Mouse (Mus musculus) limb, embryonic 14.5 days (tissue): Measurements from ENCODE around the gene Olfr765. TPM values are rescaled to one million over a fixed set of nuclear protein-coding genes. Genes with fewer than 3 reads are reported as not detected.

Experiments used
- ATAC-seq: fragments of 200-750 bp; cut with Nextera tagmentation; 2 replicates; pipeline ENCODE4 v1.8.0; 2017; ENCODE audit warnings: low read depth, moderate number of reproducible peaks, moderate TSS enrichment; ENCODE audit not compliant: low FRiP score
- DNase-seq: peaks from one replicate; pipeline ENCODE4 v3.0.0-alpha.2; 2015; ENCODE audit warnings: low spot score
- H3K27ac ChIP-seq: fragments of 300-500 bp; sonication (generic); replicated peaks from 2 replicates; pipeline ENCODE4 v1.5.1; 2014; ENCODE audit warnings: low read depth, mild to moderate bottlenecking, low read length, moderate library complexity, mixed read lengths
- H3K27me3 ChIP-seq: fragments of 300-500 bp; sonication (generic); 2 replicates; pipeline ENCODE4 v1.6.1; 2014; ENCODE audit warnings: low read length, mixed read lengths; ENCODE audit not compliant: control insufficient read depth, insufficient read depth
- H3K36me3 ChIP-seq: fragments of 300-500 bp; sonication (generic); 2 replicates; pipeline ENCODE4 v1.6.1; 2014; ENCODE audit warnings: mild to moderate bottlenecking, low read length, moderate library complexity, mixed read lengths; ENCODE audit not compliant: control insufficient read depth, insufficient read depth
- H3K4me1 ChIP-seq: fragments of 300-500 bp; sonication (generic); 2 replicates; pipeline ENCODE4 v1.6.1; 2014; ENCODE audit warnings: antibody characterized with exemption, low read length, mixed read lengths; ENCODE audit not compliant: control insufficient read depth, insufficient read depth
- H3K4me2 ChIP-seq: fragments of 300-500 bp; sonication (generic); replicated peaks from 2 replicates; pipeline ENCODE4 v1.6.1; 2014; ENCODE audit warnings: low read depth, mild to moderate bottlenecking, low read length, moderate library complexity; ENCODE audit not compliant: severe bottlenecking
- H3K4me3 ChIP-seq: fragments of 300-500 bp; sonication (generic); replicated peaks from 2 replicates; pipeline ENCODE4 v1.5.1; 2014; ENCODE audit warnings: low read length
- H3K9ac ChIP-seq: fragments of 300-500 bp; sonication (generic); 2 replicates; pipeline ENCODE4 v1.6.1; 2014; ENCODE audit warnings: mild to moderate bottlenecking, low read depth, low read length, moderate library complexity; ENCODE audit not compliant: severe bottlenecking
- H3K9me3 ChIP-seq: fragments of 300-500 bp; sonication (generic); 2 replicates; pipeline ENCODE4 v1.6.1; 2016; ENCODE audit warnings: low read length; ENCODE audit not compliant: control insufficient read depth
- POLR2A ChIP-seq: fragments of 200-500 bp; IDR thresholded peaks from 2 replicates; pipeline ENCODE4 v1.8.0; 2012; ENCODE audit warnings: inconsistent platforms, mild to moderate bottlenecking, moderate library complexity, borderline replicate concordance; ENCODE audit not compliant: insufficient read depth, insufficient read length; ENCODE audit errors: extremely low read depth
- WGBS: fragments of 180-500 bp; shearing (Covaris S2); extraction: QIAGEN DNeasy Blood & Tissue Kit; methylation state at CpG from one replicate; pipeline ENCODE4 v1.1.7; 2014; 5-methylcytosine and 5-hydroxymethylcytosine counted together
- polyA plus RNA-seq, 2 experiments: library from polyadenylated mRNA; depleted of rRNA in 1 of 2; stranded (reverse) in 1 of 2; unstranded in 1 of 2; fragments of >200 nt; fragmentation: Nextera tagmentation in 1 of 2; extraction: Ambion mirVana in 1 of 2; gene quantifications; 2 replicates each; pipeline versions ENCODE4 v1.2.1 to v1.2.3; 2012 to 2014

Olfr765 gene
- polyA plus RNA-seq, 2 experiments = not detected

DNA sequence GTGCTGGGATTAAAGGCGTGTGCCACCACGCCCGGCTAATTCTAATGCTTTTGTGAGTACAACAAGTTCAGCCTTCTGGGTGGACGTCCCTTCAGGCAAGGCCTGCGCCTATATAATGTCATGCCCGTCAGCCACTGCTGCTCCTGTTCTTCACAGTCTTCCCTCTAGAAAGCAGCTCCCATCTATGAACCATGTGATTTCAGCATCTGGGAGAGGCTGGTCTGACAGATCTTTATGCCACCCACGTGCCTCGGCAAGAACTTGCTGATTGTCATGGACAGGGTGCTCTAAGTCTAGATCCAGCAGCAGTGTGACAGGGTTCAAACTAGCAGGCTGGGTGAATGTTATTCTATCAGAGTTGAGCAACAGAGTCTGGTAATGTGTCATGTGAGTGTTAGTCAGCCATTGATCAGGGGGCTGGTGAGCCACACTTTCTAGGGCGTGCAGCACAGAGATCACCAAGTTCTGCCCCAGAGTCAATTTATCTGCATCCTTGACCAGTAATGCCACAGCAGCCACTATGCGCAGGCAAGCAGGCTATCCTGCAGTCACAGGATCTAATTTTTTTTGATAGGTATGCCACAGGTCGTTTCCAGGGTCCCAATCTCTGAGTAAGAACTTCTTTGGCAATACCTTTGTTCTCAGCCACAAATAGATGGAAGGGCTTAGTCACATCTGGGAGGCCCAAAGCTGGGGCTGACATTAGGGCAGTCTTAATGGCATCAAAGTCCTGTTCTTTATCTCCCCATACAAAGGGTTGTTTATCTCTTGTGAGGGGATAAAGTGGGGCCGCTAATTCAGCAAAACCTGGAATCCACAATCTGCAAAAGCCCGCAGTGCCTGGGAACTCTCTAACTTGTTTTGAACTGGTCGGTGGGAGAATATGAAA lies 45.5 kb downstream of the Olfr765 start:
- no peaks in the 10 kb centered on the region for H3K27me3 ChIP-seq
- no peak for ATAC-seq
- no peak overlapping the region for H3K9ac ChIP-seq
- no peaks in the 10 kb centered on the region for H3K36me3 ChIP-seq
- H3K4me3 ChIP-seq = no peak overlapping the region
- no peak overlapping the region for H3K27ac ChIP-seq
- DNase-seq = no peak
- H3K9me3 ChIP-seq = no peaks in the 10 kb centered on the region
- TF ChIP-seq POLR2A = no peak
- H3K4me1 ChIP-seq = no peaks in the 10 kb centered on the region
- H3K4me2 ChIP-seq = no peak overlapping the region
- WGBS = 76% methylated on average over 14 of the region's 14 CpGs

DNA sequence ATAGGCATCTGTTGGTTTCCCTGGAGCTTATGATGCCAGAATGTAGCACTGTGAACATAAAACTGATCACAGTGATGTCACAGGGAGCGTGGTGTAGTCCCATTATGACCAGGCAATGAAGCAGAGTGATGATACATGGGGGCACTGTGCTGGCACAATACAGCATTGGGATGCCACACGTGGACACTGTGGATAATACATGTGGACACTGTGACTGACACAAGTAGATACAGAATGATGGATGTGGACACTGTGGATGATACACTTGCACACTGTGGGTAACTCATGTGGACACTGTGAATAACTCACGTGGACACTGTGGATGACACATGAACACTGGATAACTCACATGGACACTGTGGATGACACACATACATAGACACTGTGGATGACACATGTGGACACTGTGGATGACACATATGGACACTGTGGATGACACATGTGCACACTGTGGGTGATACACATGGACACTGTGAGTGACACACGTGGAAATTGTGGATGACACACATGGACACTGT lies 53.2 kb downstream of the Olfr765 start:
- H3K9ac ChIP-seq = no peak overlapping the region
- DNase-seq = no peak
- H3K27ac ChIP-seq = no peak overlapping the region
- no peaks in the 10 kb centered on the region for H3K27me3 ChIP-seq
- 82% methylated on average over 4 of the region's 4 CpGs for WGBS
- no peaks in the 10 kb centered on the region for H3K9me3 ChIP-seq
- TF ChIP-seq POLR2A = no peak
- no peak overlapping the region for H3K4me3 ChIP-seq
- no peak overlapping the region for H3K4me2 ChIP-seq
- no peak for ATAC-seq
- H3K4me1 ChIP-seq = no peaks in the 10 kb centered on the region
- no peaks in the 10 kb centered on the region for H3K36me3 ChIP-seq

GRCm38 (mm10) chr10:128995796-128996195 lies 54.0 kb downstream of the Olfr765 start:
- Histone ChIP-seq H3K4me3 (no peak overlapping the region), H3K27me3 (no peaks in the 10 kb centered on the region), H3K27ac (no peak overlapping the region), H3K9me3 (no peaks in the 10 kb centered on the region), H3K36me3 (no peaks in the 10 kb centered on the region), H3K9ac (no peak overlapping the region), H3K4me2 (no peak overlapping the region), H3K4me1 (no peaks in the 10 kb centered on the region)
- no peak for TF ChIP-seq POLR2A
- ATAC-seq (no peak), DNase-seq (no peak)
- WGBS = 81% methylated on average over 1 of the region's 1 CpGs

Other genes with a start within 250 kb of the Olfr765 start
- 26.3 and 30.6 TPM in 2 replicates for gene Dnajc14, start 245.9 kb downstream of the Olfr765 start, polyA plus RNA-seq (2012; rRNA removed)
- gene Dnajc14, start 245.9 kb downstream of the Olfr765 start, polyA plus RNA-seq (2014; fragmentation: Nextera tagmentation; extraction: Ambion mirVana) = 44.5 and 45.7 TPM in 2 replicates
- gene Tmem198b, start 245.6 kb downstream of the Olfr765 start, polyA plus RNA-seq (2012; rRNA removed) = 41.3 and 59.1 TPM in 2 replicates
- 14.9 and 18.6 TPM in 2 replicates for gene Tmem198b, start 245.6 kb downstream of the Olfr765 start, polyA plus RNA-seq (2014; fragmentation: Nextera tagmentation; extraction: Ambion mirVana)
- gene Sarnp, start 232.7 kb downstream of the Olfr765 start, polyA plus RNA-seq (2012; rRNA removed) = 68.2 and 122 TPM in 2 replicates
- gene Sarnp, start 232.7 kb downstream of the Olfr765 start, polyA plus RNA-seq (2014; fragmentation: Nextera tagmentation; extraction: Ambion mirVana) = 200 TPM in 2 replicates
- gene Ormdl2, start 228.4 kb downstream of the Olfr765 start, polyA plus RNA-seq (2012; rRNA removed) = 29.4 and 31.6 TPM in 2 replicates
- gene Ormdl2, start 228.4 kb downstream of the Olfr765 start, polyA plus RNA-seq (2014; fragmentation: Nextera tagmentation; extraction: Ambion mirVana) = 45.4 and 52.7 TPM in 2 replicates
- 10.8 and 11.8 TPM in 2 replicates for gene Gdf11, start 158.3 kb downstream of the Olfr765 start, polyA plus RNA-seq (2012; rRNA removed)
- gene Gdf11, start 158.3 kb downstream of the Olfr765 start, polyA plus RNA-seq (2014; fragmentation: Nextera tagmentation; extraction: Ambion mirVana) = 6.3 and 9.2 TPM in 2 replicates
- gene Cd63, start 149.0 kb downstream of the Olfr765 start, polyA plus RNA-seq (2012; rRNA removed) = 346 and 448 TPM in 2 replicates
- 942 and 957 TPM in 2 replicates for gene Cd63, start 149.0 kb downstream of the Olfr765 start, polyA plus RNA-seq (2014; fragmentation: Nextera tagmentation; extraction: Ambion mirVana)
- 17.9 and 23.2 TPM in 2 replicates for gene Rdh5, start 127.1 kb downstream of the Olfr765 start, polyA plus RNA-seq (2012; rRNA removed)
- 11.8 and 12.5 TPM in 2 replicates for gene Rdh5, start 127.1 kb downstream of the Olfr765 start, polyA plus RNA-seq (2014; fragmentation: Nextera tagmentation; extraction: Ambion mirVana)
- 211 and 285 TPM in 2 replicates for gene Bloc1s1, start 126.0 kb downstream of the Olfr765 start, polyA plus RNA-seq (2012; rRNA removed)
- gene Bloc1s1, start 126.0 kb downstream of the Olfr765 start, polyA plus RNA-seq (2014; fragmentation: Nextera tagmentation; extraction: Ambion mirVana) = 242 and 262 TPM in 2 replicates
- 22.3 and 24.1 TPM in 2 replicates for gene Itga7, start 116.2 kb downstream of the Olfr765 start, polyA plus RNA-seq (2012; rRNA removed)
- 7.0 and 11.5 TPM in 2 replicates for gene Itga7, start 116.2 kb downstream of the Olfr765 start, polyA plus RNA-seq (2014; fragmentation: Nextera tagmentation; extraction: Ambion mirVana)
- gene Mettl7b, start 89.0 kb downstream of the Olfr765 start, polyA plus RNA-seq (2012; rRNA removed) = 0.24 and 0.38 TPM in 2 replicates
- gene Mettl7b, start 89.0 kb downstream of the Olfr765 start, polyA plus RNA-seq (2014; fragmentation: Nextera tagmentation; extraction: Ambion mirVana) = 0.21 and 0.80 TPM in 2 replicates
- gene Olfr9, start 60.6 kb downstream of the Olfr765 start, polyA plus RNA-seq (2012; rRNA removed) = not detected in 2 replicates
- not detected in 2 replicates for gene Olfr9, start 60.6 kb downstream of the Olfr765 start, polyA plus RNA-seq (2014; fragmentation: Nextera tagmentation; extraction: Ambion mirVana)
- not detected in 2 replicates for gene Olfr763, start 39.2 kb downstream of the Olfr765 start, polyA plus RNA-seq (2012; rRNA removed)
- not detected in 2 replicates for gene Olfr763, start 39.2 kb downstream of the Olfr765 start, polyA plus RNA-seq (2014; fragmentation: Nextera tagmentation; extraction: Ambion mirVana)
- gene Olfr764-ps1, start 10.1 kb downstream of the Olfr765 start, polyA plus RNA-seq (2012; rRNA removed) = 0.01 TPM in 1 of 2 replicates, not detected in the other
- gene Olfr764-ps1, start 10.1 kb downstream of the Olfr765 start, polyA plus RNA-seq (2014; fragmentation: Nextera tagmentation; extraction: Ambion mirVana) = not detected in 2 replicates
- 0.03 TPM in 1 of 2 replicates, not detected in the other for gene Olfr766-ps1, start 19.0 kb upstream of the Olfr765 start, polyA plus RNA-seq (2012; rRNA removed)
- not detected in 2 replicates for gene Olfr766-ps1, start 19.0 kb upstream of the Olfr765 start, polyA plus RNA-seq (2014; fragmentation: Nextera tagmentation; extraction: Ambion mirVana)
- gene Olfr767, start 32.9 kb upstream of the Olfr765 start, polyA plus RNA-seq (2012; rRNA removed) = 0.01 TPM in 1 of 2 replicates, not detected in the other
- not detected in 2 replicates for gene Olfr767, start 32.9 kb upstream of the Olfr765 start, polyA plus RNA-seq (2014; fragmentation: Nextera tagmentation; extraction: Ambion mirVana)
- gene Olfr768, start 49.4 kb upstream of the Olfr765 start, polyA plus RNA-seq (2012; rRNA removed) = not detected in 2 replicates
- 0.04 TPM in 1 of 2 replicates, not detected in the other for gene Olfr768, start 49.4 kb upstream of the Olfr765 start, polyA plus RNA-seq (2014; fragmentation: Nextera tagmentation; extraction: Ambion mirVana)
- 0.01 TPM in 1 of 2 replicates, not detected in the other for gene Olfr769, start 67.9 kb upstream of the Olfr765 start, polyA plus RNA-seq (2012; rRNA removed)
- not detected in 2 replicates for gene Olfr769, start 67.9 kb upstream of the Olfr765 start, polyA plus RNA-seq (2014; fragmentation: Nextera tagmentation; extraction: Ambion mirVana)
- gene Olfr770, start 89.0 kb upstream of the Olfr765 start, polyA plus RNA-seq (2012; rRNA removed) = not detected in 2 replicates
- gene Olfr770, start 89.0 kb upstream of the Olfr765 start, polyA plus RNA-seq (2014; fragmentation: Nextera tagmentation; extraction: Ambion mirVana) = not detected in 2 replicates
- not detected in 2 replicates for gene Olfr771, start 114.8 kb upstream of the Olfr765 start, polyA plus RNA-seq (2012; rRNA removed)
- not detected in 2 replicates for gene Olfr771, start 114.8 kb upstream of the Olfr765 start, polyA plus RNA-seq (2014; fragmentation: Nextera tagmentation; extraction: Ambion mirVana)
- not detected in 2 replicates for gene Olfr772, start 127.9 kb upstream of the Olfr765 start, polyA plus RNA-seq (2012; rRNA removed)
- gene Olfr772, start 127.9 kb upstream of the Olfr765 start, polyA plus RNA-seq (2014; fragmentation: Nextera tagmentation; extraction: Ambion mirVana) = not detected in 2 replicates
- not detected in 2 replicates for gene Olfr773, start 137.4 kb upstream of the Olfr765 start, polyA plus RNA-seq (2012; rRNA removed)
- not detected in 2 replicates for gene Olfr773, start 137.4 kb upstream of the Olfr765 start, polyA plus RNA-seq (2014; fragmentation: Nextera tagmentation; extraction: Ambion mirVana)
- not detected in 2 replicates for gene Olfr774, start 186.2 kb upstream of the Olfr765 start, polyA plus RNA-seq (2012; rRNA removed)
- gene Olfr774, start 186.2 kb upstream of the Olfr765 start, polyA plus RNA-seq (2014; fragmentation: Nextera tagmentation; extraction: Ambion mirVana) = not detected in 2 replicates
- gene Olfr775, start 198.4 kb upstream of the Olfr765 start, polyA plus RNA-seq (2012; rRNA removed) = not detected in 2 replicates
- gene Olfr775, start 198.4 kb upstream of the Olfr765 start, polyA plus RNA-seq (2014; fragmentation: Nextera tagmentation; extraction: Ambion mirVana) = not detected in 2 replicates
- gene Olfr776, start 209.1 kb upstream of the Olfr765 start, polyA plus RNA-seq (2012; rRNA removed) = not detected in 2 replicates
- gene Olfr776, start 209.1 kb upstream of the Olfr765 start, polyA plus RNA-seq (2014; fragmentation: Nextera tagmentation; extraction: Ambion mirVana) = not detected in 2 replicates
- gene Olfr777, start 221.5 kb upstream of the Olfr765 start, polyA plus RNA-seq (2012; rRNA removed) = not detected in 2 replicates
- not detected in 2 replicates for gene Olfr777, start 221.5 kb upstream of the Olfr765 start, polyA plus RNA-seq (2014; fragmentation: Nextera tagmentation; extraction: Ambion mirVana)